Mouse (Mus musculus) Muller cell, postnatal 12 days (primary cell): Measurements from ENCODE around the gene Ascl3.

ENCODE experiments used
- DNase-seq: peaks from one replicate; pipeline ENCODE4 v3.0.0-alpha.2; 2015; ENCODE audit errors: inconsistent ontology term

Ascl3 gene

DNA sequence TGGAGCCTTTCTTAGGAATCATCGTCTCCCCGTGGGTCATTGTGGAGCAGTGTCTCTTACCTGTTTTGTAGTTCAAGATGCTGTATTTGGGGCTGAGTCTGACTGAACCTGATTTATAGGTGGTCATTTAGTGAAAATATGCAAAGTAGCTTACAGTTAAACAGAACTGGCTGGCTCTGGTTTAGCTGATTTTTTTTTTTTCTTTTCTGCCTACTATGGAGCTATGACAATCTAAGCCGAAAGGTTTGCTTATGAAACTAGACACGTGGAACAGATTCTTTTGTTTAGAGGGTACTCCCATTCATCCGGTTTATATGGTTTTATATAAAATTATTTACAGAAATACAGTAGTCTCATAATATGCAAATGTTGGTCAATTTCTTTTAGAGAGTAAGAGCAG is at the start of gene Ascl3:
TSS of gene Ascl3 (minus strand) at position 101 of the 400 bp plus-strand sequence.
- no peak for DNase-seq

DNA sequence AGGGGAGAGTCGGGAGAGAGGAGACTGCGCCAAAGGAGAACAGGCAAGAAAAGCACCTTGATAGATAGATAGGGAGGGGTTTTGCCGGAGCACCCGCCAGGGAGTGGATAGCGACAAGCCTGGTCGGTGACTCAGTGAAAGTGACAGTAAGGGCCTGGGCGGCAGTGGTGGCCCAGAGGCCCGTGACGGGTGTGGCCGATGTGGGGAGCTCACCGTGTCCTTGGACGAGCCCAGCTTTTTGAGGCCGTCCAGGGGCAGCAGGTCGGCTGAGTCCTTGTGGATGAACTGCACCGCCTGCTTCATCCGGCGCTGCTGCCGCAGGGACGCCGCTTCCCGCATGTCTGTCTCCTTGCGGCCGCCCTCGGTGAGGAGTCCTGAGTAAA is 49.6 kb upstream of the Ascl3 start:
- DNase-seq, result no peak

DNA sequence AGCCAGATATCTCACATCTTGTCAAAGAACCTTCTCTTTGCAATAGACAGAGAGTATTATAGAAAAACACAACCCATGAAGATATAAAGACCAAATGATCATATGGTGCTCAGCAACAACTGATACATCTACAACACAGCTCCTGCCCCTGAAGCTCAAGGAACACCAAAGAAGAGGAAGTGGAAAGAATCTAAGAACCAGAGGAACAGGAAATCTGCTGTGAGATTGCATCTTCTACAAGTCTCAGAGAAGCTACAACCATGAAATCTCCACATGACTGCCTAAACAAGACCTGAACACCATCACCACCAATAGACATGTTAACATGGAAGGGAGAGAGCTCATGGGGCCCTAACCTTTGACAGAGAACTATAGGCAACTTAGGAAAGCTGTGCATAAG is 40.7 kb upstream of the Ascl3 start:
- DNase-seq, result no peak

DNA sequence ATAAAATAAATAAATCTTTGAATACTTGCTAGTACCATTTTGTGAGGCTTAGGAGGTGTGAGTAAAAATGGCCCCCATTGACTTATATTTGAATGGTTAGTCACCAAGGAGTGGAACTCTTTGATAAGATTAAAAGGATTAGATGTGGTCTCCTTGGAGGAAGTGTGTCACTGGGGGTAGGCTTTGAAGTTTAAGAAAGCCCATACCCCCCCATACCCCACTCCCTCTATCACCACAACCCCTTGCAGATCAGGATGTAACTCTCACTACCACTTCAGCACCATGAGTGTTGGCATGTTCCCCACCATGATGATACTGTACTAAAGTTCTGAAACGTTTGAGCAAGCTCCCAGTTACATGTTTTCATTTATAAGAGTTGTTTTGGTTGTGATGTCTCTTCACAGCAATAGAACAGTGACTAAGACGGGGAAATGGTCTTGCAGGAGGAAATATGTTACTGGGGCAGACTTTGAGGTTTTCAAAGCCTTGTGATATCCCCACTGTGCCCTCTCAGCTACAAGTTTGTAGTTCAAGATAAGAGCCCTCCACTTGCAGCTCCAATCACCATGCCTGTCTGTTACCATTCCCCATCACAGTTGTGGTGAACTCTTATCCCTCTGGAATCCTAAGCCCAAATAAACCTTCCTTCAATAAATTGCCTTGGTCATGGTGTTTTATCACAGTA is 37.3 kb upstream of the Ascl3 start:
- no peak for DNase-seq

DNA sequence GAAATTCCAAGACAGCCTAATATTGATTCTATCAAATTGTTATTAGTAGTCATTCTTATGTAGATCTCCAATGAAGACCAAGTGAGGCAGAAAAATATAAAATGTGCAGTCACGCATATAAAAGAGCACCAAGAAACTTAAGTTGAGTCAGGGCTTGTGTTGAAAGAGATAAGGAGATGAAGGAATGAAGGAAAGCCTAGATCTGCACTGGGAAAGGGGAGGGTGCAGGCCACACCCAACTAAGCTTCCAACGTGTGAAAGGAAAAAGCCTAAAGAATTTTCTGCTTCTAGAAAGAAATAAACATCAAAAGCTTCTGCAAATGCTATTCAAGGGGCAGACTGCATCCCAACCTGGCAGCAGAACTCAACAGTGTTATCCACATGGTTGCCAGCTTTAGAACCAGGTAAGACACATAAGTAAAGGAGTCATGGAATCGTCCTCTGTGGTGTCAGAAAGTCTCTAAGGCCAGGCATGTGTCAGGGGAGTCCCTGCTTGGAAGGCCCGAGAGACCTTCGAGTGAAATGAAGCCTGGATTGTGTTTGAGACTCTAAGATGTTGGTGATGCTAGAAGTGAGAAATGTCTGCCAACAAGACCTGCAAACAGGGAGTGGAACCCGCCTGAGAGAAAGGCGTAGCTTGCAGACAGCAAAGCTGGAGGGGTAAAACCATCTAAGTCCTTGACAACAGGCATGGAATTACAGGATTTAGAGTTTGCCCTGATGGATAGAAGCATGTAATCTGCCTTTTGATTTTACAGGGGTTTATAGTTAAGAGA is 36.2 kb upstream of the Ascl3 start:
- DNase-seq, result no peak

DNA sequence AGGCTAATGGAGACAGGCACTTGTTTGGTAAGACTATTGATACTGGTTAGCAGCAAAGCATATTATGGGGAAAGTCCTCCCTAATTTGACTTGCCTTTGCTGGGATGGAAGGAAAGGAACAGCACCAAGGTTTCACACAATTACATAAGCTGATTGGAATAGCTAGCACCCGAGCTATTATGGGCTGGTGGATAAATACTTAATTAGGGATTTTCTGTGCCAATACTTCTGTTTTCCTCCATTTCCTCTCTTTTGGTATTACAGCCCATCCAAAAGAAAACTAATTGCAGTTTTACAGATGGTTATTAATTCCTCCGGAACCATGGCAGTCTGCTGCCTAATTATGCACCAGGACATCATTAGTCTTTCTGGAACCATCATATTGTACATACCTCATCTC is 32.5 kb upstream of the Ascl3 start:
- no peak for DNase-seq

DNA sequence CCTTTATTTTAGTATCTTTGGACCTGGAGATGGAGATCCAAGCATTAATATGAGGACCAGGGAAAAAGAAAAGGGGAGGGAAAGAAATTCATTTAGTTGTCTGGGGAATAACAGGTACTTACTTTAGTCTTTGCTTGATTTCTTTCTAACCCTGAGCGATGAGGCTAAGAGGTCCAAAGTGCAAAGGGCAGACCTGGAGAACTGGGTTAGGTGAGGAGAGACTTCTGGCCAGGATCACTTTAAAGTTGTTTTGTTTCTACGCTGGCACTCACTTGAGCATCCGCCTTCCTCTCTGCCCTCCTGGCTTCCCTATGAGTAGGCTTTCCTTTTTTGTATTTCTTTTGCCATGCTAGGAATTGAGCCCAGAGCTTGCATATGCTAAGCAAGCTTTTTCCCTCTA is 24.8 kb upstream of the Ascl3 start:
- DNase-seq, result no peak

DNA sequence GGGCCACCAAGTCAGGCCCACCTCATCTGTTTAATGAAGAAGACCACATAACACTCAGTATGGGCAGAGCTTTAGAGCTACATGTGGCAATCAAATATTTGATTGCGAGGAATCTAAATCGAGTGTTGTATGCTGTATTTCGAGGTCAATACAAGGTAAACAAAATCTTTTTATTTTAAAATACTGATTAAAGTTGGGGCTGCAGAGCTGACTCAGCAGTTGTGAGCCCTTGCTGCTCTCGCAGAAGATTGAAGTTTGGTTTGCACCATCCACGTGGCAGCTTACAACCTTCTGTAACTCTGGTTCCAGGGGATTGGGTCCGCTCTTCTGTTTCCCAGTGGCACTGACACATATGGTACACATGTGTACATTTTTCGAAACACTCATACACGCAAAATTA is 22.5 kb upstream of the Ascl3 start:
- no peak for DNase-seq

DNA sequence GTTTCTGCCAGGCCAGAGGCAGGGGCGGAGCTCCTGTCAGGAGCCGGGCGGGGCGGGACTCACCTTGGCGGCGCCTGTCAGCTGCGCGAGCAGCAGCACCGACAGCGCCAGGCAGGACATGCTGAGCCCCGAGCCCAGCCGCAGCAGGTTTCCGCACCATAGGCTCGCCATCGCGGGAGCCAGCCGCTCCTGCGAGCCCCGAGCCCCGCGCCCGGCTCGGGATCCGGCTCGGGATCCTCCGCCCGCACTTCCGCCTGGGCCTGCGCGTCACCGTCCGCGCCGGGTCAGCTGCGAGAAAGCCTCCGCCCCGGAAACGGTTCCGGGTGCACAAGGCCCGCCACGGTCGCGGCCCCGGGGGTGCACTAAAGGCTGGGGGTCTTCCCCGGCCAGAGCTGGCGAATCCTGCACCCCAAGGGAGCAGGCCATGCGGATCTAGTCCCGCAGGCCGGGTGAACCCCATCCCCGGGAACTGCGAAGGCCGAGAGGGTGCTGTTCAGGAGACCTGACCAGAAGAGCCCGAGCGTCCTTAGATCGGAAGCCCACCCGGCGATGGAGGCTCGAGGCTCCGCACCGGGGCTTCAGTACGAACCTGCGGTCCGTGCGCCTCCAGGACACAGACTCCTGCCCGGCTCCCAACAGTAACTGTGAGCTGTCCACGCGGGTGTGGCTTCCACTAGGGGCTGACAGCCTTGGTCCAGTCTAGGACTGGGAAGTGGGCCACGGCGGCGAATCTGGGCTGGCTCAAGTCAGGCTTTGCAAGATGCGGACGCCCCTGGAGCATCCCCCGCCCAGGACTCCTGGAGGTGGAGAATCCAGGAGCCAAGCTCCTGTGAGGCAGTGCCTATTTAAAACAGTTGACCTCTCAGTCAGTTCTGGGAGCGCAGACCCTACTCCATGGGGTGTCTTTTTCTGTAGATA is 20.7 kb upstream of the Ascl3 start, which contains the start of gene Tmem9b:
TSS of gene Tmem9b (minus strand) at position 868 of the 918 bp plus-strand sequence.
- DNase-seq, result peak; percentile 83

DNA sequence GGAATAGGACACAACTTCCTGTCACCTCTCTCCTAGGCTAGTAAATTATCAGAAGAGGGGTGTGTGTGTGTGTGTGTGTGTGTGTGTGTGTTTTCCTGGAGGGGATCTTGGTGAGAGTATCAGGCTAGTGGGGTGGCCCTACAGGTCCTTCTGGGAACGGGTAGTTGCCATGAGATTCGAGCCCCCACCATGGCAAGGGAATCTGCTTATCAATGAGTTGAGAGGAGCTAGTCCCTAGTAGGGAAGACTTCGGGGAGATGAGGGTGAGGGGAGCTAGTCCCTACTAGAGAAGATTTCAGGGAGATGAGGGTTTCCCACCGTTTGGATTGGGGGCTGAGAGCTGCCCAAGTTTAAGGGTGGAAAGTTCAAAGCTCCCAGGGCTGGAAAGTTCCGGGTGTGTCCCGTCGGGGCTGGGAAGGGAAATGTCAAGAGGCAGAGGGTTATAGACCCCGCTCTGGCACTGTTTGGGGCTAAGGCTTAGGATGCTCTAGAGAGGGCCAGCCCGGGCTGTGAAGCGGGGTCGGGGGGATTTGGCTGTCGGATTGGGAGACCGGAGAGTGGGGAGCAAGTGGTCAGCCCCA is 20.0 kb upstream of the Ascl3 start:
- no peak for DNase-seq

DNA sequence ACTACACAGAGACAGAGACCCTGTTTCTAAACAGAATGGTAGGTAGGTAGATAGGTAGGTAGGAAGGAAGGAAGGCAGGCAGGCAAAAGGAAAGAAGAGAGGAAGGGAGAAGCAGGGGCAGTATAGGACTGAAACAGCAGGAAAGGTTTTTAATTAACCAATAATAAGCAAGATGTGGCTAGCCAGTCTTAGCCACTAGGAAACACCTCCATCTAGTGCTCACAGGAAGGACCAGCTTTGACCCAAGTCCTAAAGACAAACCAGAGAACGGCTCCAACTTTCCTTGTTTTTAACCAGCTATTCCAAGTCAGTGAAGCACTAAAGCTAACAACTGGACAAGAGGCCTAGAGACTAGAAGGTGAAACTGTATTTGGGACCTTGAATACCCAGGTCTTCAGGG is 16.2 kb upstream of the Ascl3 start:
- DNase-seq, result no peak

DNA sequence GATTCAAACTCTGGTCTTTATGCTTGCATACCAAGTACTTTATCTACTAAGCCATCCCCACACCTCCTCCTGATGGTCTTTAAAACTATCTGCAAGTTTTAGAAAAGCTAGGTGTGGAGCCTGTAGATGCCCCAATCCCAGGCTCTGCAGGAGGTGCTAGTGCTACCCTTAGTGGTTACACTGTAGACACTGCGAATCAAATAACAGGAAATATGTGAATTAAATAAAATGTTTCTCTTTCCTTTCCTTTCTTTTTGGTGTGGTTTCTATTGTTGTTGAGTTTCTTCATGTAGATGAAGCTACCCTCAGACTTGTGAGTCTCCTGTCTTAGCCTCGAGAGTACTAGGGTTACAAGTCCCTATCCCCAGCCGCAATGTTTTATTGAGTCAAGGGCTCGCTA is 10.2 kb upstream of the Ascl3 start:
- DNase-seq, result no peak

DNA sequence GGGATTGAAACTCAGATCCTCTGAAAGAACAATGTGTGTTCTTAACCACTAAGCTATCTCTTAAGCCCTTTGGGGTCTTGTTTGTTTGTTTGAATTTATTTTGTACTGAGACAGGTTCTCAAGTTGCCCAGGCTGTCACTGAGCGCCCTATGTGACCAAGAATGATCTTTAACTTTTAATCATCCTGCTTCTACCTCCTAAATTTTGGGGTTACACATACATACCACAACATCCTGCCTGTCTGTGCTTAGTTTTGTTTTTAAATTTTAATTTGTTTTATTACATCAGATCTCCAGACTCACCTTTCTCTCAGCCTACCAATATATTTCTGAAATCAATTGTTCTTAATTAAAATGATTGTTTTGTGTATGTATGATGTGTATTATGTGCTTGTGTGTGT is 9.5 kb upstream of the Ascl3 start:
- DNase-seq, result no peak

DNA sequence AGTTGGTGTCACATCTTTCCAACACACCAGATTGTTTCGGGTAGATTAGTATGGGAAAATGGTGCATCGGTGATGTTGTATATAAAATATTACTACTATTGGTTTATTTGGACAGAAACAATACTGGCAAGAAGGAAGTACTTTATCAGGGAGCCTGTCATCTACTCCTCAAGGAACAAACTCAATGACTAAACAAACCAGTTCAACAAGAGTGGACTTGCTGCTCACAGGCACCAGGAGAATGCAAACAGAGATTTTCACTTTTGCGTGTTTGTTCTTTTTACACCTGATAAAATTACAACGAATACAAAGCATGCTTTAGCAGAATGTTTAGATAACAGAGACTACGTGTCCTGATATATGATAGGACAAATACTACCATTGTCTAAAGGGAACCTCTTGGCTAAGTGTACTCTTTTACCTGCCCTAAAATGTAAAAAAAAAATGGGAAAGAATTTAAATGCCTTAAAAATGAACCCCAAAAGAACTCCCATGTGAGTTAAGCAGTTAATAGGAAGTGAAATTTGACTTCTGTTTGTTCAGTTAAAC is 8.4 kb upstream of the Ascl3 start:
- DNase-seq, result no peak

DNA sequence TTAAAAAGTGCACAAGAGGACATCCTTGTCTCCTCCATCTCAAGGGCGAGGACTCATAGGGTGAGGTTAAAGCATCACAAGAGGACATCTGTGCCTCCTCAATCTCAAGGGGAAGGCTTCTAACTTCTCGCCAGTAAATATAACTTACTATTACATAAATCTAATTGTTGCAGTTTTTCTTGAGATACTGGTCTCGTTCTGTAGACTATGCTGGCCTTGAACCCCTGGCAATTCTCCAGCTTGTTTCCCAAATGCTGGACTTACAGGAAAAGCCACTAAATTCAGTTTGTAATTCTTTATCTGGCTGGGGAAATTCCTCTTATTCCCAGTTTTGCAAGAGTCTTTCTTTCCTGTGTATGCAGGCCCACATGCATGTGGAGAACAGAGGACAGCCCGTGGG is 3.3 kb upstream of the Ascl3 start:
- DNase-seq, result no peak

DNA sequence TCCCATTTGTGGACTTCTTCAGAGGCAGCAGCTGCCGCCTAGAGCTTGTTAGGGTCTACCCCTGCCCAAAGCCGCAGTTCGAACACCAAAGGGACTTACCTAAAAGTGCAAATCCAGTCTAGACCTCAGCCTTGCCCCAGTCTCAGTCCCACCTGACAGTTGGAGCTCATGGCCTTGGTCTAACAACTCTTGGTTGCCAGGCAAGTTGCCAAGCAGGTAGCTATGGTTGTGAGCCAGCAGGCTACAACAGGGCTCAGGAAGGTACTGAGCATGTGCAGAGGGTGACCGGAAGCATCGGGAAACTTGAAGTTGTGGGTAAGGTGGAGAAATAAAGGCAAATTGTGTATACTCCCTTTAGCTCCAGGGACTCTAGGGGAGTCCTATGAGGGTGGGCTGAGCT is 7.8 kb downstream of the Ascl3 start, which contains the start of gene BC051019:
TSS of gene BC051019 (minus strand) at position 154 of the 400 bp plus-strand sequence.
- no peak for DNase-seq

DNA sequence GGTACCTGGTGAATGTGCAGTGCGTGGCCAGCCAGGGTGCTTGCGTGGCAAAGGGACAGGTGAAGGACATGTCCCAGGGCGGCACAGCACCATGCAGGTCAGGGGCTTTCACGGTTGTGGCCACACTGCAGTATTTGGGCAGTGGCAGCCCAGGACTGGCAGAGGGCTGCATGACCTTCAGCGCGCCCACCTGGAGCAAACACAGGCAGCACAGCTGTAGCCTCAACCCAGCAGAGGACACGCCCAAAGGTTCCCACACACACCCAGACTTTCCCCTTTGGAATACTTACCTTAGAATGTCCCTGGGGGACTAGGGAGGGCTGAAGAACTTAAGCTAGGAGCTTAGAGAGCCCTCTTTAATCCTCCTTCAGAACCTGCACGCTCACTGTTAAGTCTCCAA is 8.4 kb downstream of the Ascl3 start:
- no peak for DNase-seq

DNA sequence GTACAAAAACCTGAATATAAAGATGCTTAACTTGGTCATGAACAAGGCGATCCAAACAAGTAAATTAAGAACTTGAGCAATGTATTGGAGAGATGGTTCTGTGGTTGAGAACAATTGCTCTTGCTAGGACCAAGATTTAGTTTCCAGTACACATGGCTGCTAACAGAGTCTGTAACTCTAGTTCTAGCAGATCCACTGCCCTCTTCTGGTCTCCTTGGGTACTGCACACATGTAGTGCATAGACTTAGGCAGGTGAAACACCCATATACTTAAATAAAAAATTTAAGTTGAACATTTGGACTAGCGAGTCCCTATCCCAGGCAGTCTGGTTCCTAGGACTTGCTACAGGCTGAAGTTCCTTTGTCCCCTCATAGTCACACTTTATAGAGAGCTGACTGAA is 8.9 kb downstream of the Ascl3 start:
- no peak for DNase-seq

DNA sequence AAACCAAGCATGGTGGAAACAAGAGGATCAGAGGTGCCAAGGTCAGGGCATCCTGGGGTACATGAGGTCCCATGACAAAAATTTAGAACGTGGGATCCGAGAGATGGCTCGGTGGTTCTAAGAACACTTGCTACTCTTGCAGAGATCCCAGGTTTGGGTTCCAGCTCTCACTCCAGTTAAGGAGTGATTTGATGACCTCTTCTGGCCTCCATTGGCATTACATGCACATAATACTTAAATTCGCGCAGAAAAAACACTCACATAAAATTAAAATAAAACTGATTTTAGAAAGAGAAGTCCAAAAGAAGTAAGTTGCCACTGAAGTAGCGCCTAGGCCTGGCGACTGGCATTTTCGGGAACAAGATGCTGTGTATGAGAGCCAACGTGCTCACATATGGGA is 12.2 kb downstream of the Ascl3 start:
- DNase-seq, result peak; percentile 26

DNA sequence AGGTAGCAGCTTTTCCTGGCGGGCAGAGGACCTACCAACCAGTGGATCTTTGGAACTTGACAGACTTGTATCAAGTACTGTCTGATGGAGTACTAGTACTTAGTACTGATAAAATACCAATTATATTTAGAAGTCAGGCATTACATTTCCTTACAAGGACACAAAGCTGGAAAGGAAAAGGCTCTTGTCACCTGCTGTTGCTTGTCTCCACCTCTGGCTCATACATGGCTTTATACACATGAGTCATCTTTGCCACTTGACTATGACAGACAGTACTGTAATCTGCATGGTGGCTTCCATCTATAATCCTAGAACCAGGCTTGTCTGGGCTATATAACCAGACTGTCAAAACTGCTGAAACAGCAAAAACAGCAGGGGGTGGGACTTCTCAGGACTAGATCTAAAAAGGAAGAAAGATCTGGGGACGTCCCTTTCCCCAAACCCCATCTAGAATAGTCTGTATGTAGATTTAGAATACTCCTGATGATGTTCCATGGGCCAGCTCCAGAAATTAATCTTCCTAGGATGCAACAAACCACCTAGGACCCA is 18.0 kb downstream of the Ascl3 start:
- DNase-seq, result no peak

DNA sequence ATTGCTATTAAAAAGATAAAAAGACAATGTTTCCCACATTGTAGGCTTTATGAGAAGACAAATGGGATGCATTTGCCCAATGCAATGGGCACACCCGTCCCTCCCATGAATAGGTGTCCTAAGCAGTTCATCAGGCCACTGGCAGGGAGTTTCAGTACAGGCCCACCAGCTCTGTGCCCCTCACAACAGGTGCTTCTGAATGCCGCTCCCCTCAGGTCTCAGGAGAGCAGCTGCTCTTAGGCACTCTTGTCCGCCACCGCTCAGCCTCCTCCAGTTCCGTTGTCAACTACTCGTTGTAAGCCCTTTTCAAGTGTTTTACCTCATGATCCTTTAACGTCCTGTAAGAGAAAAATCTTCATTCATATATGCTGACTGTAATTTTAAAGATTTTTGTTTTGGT is 19.3 kb downstream of the Ascl3 start:
- no peak for DNase-seq
